Mouse (Mus musculus) cortical plate, adult 2 months (tissue): ENCODE measurements around the gene Ctdspl. TPM values are rescaled to one million over a fixed set of nuclear protein-coding genes. Genes with fewer than 3 reads are reported as not detected.

Source experiments
- H3K27ac ChIP-seq: fragments of 200-500 bp; 2 replicates; pipeline ENCODE4 v1.5.1; 2012; ENCODE audit warnings: low read length, control low read depth, inconsistent platforms; ENCODE audit not compliant: insufficient read depth
- H3K4me1 ChIP-seq: fragments of 200-500 bp; 2 replicates; pipeline ENCODE4 v1.6.1; 2011; ENCODE audit warnings: low read length; ENCODE audit not compliant: control insufficient read depth, insufficient read depth
- H3K4me3 ChIP-seq: fragments of 200-500 bp; 2 replicates; pipeline ENCODE4 v1.5.1; 2011; ENCODE audit warnings: mild to moderate bottlenecking, low read length, control low read depth; ENCODE audit not compliant: insufficient read depth
- CTCF ChIP-seq: fragments of 200-500 bp; IDR thresholded peaks from 2 replicates; pipeline ENCODE4 v1.5.1; 2011; ENCODE audit warnings: mild to moderate bottlenecking, control low read depth, low read length; ENCODE audit not compliant: insufficient read depth; ENCODE audit errors: extremely low read depth
- POLR2A ChIP-seq: fragments of 200-500 bp; IDR thresholded peaks from 2 replicates; pipeline ENCODE4 v1.6.1; 2011; ENCODE audit warnings: mild to moderate bottlenecking, low read length, control low read depth; ENCODE audit not compliant: insufficient read depth; ENCODE audit errors: extremely low read depth
- polyA plus RNA-seq: library from polyadenylated mRNA; depleted of rRNA; stranded (reverse); fragments of >200 nt; gene quantifications from 2 replicates; pipeline ENCODE4 v1.2.3, GENCODE M21; 2012

Ctdspl gene
- polyA plus RNA-seq, 1 experiment = 30.3 TPM

- TF ChIP-seq POLR2A (no peak), CTCF (no peak)
- H3K27ac ChIP-seq = no peak overlapping the region
- no peak overlapping the region for H3K4me3 ChIP-seq
- H3K4me1 ChIP-seq = no peaks in the 10 kb centered on the region; the same call in 1 of the 2 replicates
These were observed 136.9 kb downstream of the Ctdspl start for GRCm38 (mm10) chr9:119063036-119063644.

- Histone ChIP-seq H3K4me1 (no peaks in the 10 kb centered on the region; the same call in 1 of the 2 replicates), H3K4me3 (no peak overlapping the region), H3K27ac (no peak overlapping the region)
- TF ChIP-seq CTCF = no peak
- TF ChIP-seq POLR2A = no peak
These were observed 138.0 kb downstream of the Ctdspl start for GRCm38 (mm10) chr9:119064296-119064695.

GRCm38 (mm10) chr9:119067601-119068000, 141.3 kb downstream of the Ctdspl start:
- Histone ChIP-seq H3K27ac (no peak overlapping the region), H3K4me1 (no peaks in the 10 kb centered on the region; the same call in 1 of the 2 replicates), H3K4me3 (no peak overlapping the region)
- TF ChIP-seq POLR2A = no peak
- peak; percentile 95 for TF ChIP-seq CTCF

- Histone ChIP-seq H3K4me3 (no peak overlapping the region), H3K4me1 (no peaks in the 10 kb centered on the region; the same call in 1 of the 2 replicates), H3K27ac (no peak overlapping the region)
- TF ChIP-seq POLR2A = no peak
- no peak for TF ChIP-seq CTCF
These were observed 142.0 kb downstream of the Ctdspl start for GRCm38 (mm10) chr9:119068266-119068665.

GRCm38 (mm10) chr9:119070173-119070825, 144.0 kb downstream of the Ctdspl start:
- Histone ChIP-seq H3K4me1 (no peaks in the 10 kb centered on the region), H3K27ac (no peak overlapping the region), H3K4me3 (no peak overlapping the region)
- TF ChIP-seq POLR2A = no peak
- no peak for TF ChIP-seq CTCF

GRCm38 (mm10) chr9:119071786-119072185, 145.5 kb downstream of the Ctdspl start:
- Histone ChIP-seq H3K27ac (no peak overlapping the region), H3K4me3 (no peak overlapping the region), H3K4me1 (no peaks in the 10 kb centered on the region)
- no peak for TF ChIP-seq POLR2A
- no peak for TF ChIP-seq CTCF

GRCm38 (mm10) chr9:119073184-119073895, 147.1 kb downstream of the Ctdspl start:
- no peak overlapping the region for H3K27ac ChIP-seq
- H3K4me1 ChIP-seq = no peaks in the 10 kb centered on the region
- H3K4me3 ChIP-seq = no peak overlapping the region
- no peak for TF ChIP-seq CTCF
- no peak for TF ChIP-seq POLR2A

- Histone ChIP-seq H3K4me1 (no peaks in the 10 kb centered on the region), H3K27ac (no peak overlapping the region), H3K4me3 (no peak overlapping the region)
- no peak for TF ChIP-seq POLR2A
- TF ChIP-seq CTCF = no peak
These were observed 149.4 kb downstream of the Ctdspl start for GRCm38 (mm10) chr9:119075685-119076084.

GRCm38 (mm10) chr9:119080040-119080675, 153.9 kb downstream of the Ctdspl start:
- no peak for TF ChIP-seq CTCF
- TF ChIP-seq POLR2A = no peak
- Histone ChIP-seq H3K4me1 (no peaks in the 10 kb centered on the region), H3K27ac (no peak overlapping the region), H3K4me3 (no peak overlapping the region)
